Mouse (Mus musculus): ENCODE results near the gene Pid1.

DNA sequence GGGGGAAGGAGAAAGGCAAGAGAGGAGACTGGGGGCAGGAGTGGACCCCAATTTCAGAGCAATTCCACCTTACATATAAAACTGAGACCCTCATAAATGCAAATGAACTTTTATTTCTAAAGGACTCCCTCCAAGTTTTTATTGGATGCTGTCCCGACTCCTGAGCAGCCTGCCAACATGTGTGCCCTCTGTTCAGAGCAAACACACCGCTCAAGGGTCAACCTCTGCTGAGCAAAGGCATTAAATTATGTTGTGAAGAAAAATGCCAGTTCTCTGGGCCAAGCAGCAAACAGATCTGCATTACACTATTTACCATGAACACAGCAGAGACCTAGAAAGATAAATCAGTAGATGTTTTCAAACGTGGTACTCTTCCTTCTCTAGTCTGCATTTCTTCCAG lies 110.1 kb downstream of the Pid1 start:
- TF ChIP-seq CTCF (IDR thresholded peaks at IDR 0.05) (no peak), EP300 (IDR thresholded peaks at IDR 0.05) (no peak)

All from lung, postnatal 0 days (tissue).